Mouse (Mus musculus): ENCODE measurements around the gene Psmg4.
A peak's percentile ranks its signal among the peaks of the same experiment; 100 is the strongest.

Psmg4 gene

DNA sequence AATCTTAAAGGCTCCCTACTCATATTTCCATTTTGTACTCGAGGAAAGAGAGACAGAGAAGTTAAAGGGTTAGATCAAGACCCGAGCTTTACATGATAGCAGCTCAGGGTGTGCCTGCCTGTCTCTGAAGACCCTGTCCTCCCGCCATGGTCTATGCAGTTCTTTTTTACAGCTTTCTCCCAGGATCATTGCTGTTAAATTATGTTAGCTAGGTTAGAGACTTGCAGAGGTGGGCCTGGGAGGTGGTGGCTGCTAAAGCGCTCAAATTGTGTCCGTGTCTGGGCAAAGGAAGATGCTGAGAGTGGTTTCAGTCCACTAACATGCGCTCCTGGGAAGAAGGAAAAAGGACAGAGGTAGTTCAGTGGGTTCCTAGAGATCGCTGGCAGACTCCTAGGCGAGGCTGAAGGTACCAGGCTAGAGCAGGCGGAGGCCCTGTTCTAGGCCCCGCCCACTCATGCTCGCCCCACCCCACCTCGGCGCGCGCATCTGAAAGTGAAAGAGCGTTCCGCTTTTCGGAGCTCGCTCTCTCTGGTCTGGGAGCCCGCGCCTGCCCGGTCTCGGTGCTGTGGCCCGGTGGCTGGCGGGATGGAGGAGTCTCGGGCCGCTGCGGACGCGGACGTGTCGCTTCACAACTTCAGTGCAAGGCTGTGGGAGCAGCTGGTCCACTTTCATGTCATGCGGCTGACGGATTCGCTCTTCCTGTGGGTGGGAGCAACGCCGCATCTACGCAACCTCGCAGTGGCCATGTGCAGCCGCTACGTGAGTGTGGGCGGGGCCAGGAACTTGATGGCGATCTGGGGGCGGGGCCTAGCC lies at the start of gene Psmg4:
Gene Psmg4, plus strand, starts transcription at position 474 of the 813 bp plus-strand sequence.
- DNase-seq (ENCODE audit: low spot score in 2 of 2): peak; percentile 96 to 98

DNA sequence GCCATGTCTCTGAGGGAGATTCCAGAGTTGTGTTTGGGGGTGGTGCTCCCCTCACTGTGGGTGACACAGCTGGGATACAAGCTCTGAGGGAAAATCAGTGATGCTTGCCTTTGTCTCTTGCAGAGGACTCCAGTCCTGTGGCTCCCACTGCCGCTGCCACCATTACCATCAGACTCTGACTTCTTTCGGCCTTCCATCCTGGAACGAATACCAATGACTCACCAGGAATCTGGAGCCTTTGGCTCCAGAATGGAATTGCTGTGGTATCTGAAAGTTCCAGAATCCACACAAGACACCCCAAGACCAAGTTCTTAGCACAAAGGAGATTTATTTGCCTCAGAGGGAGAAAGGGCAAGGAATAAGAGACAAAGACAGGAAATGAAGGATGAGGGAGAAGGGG lies 49.7 kb upstream of the Psmg4 start:
- DNase-seq (ENCODE audit: low spot score in 2 of 2): no peak

DNA sequence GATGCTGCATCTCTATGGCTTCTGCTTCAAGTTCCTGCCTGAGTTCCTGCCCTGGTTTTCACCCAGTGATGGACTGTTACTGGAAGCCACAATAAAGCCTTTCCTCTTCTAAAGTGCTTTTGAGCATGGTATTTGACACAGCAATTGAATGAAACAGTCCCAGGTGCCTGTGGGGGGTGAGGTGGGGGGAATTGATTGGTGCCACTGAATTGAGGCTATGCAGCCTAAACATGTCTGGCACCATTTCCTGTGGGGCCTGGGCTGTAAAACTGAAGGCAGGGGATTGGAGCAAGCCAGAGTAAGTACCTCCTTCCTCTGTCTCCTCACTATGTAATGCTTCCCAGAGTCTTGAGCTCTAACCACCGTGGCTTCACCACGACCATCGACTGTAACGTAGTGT lies 48.1 kb upstream of the Psmg4 start:
- no peak for DNase-seq (ENCODE audit: low spot score in 2 of 2)

DNA sequence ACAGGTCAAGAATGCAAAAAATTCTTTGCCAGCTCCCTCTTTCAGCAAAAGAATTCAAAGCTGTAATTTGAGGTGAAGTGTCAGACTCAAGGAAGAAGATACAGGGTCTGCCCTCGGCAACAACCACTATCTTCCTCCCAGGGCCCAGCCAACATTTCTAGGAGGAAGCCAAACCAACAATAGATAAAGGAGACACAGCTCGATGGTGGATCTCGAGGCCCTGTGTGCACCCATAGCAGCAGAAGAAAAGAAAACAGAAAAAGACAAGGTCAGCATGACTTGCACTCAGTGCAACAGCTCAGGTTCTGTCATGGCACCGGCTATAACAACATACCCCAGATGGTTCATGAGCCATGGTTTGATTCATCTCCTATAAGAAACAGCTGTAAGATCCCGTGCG lies 46.3 kb upstream of the Psmg4 start:
- no peak for DNase-seq (ENCODE audit: low spot score in 2 of 2)

DNA sequence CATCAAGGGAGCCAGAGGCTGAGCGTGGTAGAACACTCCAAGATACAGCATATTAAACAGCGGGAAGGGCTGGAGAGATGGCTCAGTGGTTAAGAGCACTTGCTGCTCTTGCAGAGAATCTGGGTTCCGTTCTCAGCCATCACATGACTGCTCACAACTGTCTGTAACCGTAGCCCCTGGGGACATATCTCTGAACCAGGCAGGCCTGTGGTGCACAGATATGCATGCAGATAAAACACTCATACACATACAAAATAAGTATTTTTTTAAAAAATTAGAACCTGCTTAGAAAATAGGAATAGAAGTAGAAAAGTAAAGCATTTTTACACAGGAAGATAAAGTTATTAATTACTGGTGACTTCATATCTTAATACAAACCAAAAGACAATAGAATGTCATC lies 43.9 kb upstream of the Psmg4 start:
- DNase-seq (ENCODE audit: low spot score in 2 of 2): peak in 1 of 2 experiments; percentile 48

DNA sequence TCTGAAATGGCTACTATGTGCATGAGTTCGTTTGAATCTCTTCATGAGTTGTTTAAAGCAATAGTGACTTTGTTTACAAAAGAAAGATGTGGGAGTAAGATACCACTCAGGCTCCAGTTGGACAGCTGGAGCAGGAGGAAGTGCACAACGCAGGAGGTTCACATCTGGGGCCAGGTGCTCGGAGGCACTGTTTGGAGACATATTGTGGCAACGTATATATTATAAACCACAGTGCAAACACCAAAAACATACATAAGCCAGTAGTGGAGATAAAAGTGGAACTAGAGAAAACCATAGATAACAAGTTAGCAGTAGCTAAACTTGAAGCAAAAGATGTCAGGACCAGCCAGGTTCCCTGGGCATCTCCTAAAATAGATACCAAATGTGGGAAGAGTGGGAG lies 43.4 kb upstream of the Psmg4 start:
- DNase-seq (ENCODE audit: low spot score in 2 of 2): no peak

DNA sequence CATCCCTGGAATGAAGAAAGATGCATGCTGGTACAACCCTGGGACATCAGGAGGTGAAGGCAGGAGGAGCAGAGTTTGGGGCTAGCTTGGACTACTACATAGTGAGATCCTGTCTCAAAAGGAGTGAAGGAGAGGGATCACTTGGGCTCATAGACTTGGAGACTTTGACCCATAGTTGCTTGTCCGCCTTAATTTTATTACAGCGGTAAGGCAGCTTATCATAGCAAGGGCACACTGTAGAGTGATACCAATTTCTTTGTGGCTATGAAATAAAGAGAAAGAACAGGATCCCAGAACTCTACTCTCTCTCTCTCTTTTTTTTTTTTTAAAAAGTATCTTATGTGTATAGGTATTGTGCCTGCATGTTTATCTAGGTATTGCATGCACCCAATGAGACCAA lies 42.2 kb upstream of the Psmg4 start:
- DNase-seq (ENCODE audit: low spot score in 2 of 2): no peak

DNA sequence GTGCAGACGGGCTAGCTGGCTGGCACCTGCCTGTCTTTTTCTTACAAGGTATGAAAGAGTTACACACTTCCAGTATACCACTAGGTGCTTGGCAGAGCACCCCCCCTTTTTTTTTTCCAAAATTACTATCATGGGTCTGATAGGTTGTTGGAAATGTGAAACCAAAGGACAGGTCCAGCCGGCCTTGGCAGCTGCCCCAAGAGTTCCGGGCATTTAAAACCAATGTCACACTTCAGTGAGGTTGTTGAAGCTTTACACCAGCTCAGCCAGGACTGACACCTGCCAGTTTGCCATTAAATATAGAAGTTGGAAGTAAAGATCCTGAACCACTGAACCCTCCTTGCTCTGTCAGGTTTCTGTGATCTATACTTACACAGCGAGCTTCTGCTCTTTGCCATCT lies 37.1 kb upstream of the Psmg4 start:
- no peak for DNase-seq (ENCODE audit: low spot score in 2 of 2)

DNA sequence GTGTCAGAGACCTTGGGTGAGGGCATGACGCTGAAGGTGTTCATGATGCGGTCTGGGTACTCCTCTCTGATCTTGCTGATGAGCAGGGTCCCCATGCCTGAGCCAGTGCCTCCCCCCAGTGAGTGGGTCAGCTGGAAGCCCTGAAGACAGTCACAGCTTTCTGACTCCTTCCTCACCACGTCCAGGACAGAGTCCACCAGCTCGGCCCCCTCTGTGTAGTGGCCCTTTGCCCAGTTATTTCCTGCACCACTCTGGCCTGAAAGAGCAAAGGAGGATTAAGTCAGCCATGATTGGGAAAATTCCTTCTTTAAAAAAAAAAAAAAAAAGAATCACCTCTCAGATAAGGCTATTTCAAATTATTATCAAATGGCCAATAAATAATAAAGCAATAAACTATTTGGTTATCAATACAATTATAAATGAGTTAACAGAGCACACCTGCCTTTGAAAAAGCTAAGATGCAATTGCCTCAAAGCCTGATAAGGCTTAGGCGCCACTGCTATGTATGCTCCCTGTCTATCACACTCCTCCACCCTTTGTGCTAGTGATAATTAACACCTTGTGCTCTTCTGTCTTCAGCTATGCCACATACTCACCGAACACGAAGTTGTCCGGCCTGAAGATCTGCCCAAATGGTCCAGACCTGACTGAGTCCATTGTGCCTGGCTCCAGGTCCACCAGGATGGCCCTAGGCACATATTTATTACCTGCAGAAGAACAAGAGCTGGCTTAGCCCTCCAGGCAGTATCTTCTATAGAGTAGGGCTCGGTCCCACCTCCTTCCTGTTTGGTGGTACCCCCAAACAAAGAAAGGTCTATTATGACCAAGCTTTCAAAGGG lies 34.3 kb upstream of the Psmg4 start:
- DNase-seq (ENCODE audit: low spot score in 2 of 2): no peak

DNA sequence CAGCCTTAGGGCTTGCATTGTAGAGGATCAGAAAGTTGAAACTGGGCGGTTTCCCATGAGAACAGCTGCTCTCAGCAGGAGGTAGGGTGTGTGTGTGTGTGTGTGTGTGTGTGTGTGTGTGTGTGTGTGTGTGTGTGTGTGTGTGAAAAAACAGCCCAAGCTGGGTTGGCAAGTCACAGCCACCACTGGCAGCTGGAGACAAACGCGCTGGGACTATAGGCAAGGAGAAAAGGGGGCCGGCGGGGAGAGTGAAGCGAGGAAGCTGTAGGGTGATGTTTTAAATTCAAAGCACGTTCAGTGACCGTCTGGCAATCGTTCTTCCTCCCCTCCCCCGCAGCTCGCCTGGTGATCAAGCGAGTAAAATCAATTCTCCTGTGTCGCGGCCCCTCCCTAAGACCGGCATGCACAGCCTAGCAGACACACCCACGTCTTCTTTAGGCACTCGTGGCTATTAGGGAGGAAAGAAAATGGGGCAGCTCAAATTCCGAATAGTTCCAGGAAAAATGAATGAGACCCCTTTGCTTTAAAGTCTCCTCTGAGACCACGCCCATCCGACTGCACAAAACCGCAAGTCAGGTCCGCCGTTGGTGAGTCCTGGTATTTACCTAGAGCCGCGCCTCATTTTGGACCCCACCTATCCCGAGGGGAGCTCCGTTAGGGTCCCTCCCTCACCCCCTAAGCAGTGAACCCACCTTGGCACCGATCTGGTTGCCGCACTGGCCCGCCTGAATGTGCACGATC lies 33.1 kb upstream of the Psmg4 start:
- DNase-seq (ENCODE audit: low spot score in 2 of 2): peak; percentile 18 to 53

DNA sequence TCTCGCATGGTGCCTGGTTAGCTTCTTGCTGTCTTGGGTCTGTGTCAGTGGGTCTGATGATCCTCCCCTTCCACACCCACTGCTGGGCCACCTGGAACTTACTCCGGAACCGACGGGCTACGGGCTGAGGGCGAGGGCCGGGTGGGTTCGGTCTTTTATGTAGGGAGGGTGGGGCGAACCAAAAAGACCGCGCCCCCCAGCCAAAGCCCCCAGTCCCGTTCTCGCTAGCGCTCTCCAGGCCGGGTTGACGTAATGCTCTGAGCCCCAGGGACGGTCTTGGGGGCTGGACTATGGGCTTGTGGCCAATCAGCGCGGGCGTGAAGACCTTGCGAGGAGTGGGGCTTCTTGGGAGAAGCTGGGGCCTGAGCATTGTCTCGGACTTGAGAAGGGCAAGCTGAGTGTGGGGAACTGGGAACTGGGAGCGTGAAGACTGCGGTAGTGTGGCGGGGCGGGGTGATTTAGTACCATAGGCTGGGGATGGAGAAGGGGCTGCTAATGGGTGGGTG lies 32.5 kb upstream of the Psmg4 start, which contains the start of gene Tubb2b:
Gene Tubb2b, minus strand, starts transcription at position 241 of the 506 bp plus-strand sequence.
- peak in 1 of 2 experiments; percentile 54 for DNase-seq (ENCODE audit: low spot score in 2 of 2)

DNA sequence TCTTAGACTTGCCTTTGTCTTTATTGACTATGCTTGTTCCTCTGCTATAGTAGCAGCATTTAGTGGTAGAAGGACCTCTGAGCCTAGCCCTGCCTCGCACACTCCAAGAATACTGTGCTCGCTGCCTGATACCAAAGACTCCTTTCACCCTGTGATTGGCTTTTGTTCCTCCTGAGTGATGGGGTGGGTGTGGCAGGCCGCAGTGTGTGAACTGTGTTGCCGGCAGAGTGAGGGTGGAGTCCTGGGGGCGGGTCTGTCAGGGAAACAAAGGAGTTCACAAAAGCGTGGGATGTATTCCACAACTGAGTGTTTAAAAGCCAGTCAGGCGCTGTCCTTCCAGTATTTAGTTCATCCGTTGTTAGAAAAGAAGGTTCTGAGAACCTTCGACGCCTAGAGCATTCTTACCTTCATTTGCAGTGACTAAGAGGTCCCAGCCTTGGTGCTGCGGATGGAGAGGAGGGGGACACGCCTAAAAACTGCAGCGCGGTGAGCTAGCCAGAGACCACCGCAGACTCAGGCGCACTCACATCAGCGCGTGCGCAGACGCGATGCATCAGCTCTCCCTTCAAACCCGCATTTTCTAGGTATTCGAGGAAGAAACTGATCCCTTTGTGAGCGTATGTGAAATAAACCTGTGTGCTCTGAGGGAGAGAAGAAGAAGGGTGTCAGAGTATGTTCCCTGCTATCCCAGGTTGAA lies 31.6 kb upstream of the Psmg4 start:
- peak in 1 of 2 experiments; percentile 41 for DNase-seq (ENCODE audit: low spot score in 2 of 2)

DNA sequence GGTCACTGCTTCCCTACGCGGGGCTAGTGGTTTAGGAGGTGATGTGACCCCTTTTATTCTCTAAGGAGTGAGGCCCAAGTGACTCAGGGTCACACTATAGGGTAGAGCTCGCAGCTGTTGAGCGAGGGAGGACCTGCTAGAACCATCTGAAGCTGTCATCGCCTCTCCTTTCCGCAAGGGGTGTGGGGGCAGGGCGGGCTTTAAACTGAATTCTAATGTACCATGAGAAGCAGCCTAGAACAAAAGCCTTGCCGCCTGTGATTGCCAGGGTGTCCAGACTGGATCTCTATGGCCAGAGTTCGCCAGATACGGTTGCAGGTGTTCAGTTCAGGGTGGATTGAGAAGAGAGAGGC lies 31.1 kb upstream of the Psmg4 start:
- peak in 1 of 2 experiments; percentile 75 for DNase-seq (ENCODE audit: low spot score in 2 of 2)

DNA sequence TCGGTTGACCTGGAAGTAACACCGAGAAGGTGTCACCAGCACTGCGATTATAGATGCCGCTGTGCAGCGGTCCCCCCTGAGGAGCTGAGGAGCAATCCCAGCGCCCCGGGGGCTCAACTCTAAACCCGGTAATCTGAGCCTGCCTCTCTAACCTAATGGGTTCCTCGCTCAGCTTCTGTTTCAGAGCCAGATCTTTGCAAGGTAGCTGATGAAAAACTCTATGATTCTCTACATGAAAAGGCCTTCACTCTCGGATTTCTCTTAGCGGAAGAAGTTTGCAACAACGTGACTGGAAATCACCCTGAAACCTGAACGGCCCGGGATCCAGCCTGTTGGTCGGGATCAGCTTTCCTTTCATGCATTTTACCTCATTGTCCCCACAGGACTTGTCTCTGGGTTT lies 30.5 kb upstream of the Psmg4 start:
- no peak for DNase-seq (ENCODE audit: low spot score in 2 of 2)

DNA sequence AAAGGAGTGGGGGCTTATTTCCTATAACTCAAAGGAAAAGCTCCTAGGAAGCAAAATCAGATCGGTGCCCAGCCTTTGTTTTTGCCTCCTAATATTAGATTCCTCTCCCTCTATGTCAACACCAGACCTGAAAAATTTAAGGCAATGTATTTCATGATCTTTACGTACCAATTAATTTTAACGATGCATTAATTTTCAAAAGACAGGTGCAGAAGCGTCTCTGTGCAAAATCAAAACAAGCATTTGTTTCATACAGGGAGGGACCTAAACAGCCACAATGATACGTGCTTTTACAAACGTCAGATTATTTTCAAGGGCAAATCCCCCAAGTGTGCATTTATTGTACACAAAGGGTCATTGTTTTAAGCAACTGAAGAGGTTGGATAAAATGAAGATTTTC lies 29.9 kb upstream of the Psmg4 start:
- DNase-seq (ENCODE audit: low spot score in 2 of 2): no peak

DNA sequence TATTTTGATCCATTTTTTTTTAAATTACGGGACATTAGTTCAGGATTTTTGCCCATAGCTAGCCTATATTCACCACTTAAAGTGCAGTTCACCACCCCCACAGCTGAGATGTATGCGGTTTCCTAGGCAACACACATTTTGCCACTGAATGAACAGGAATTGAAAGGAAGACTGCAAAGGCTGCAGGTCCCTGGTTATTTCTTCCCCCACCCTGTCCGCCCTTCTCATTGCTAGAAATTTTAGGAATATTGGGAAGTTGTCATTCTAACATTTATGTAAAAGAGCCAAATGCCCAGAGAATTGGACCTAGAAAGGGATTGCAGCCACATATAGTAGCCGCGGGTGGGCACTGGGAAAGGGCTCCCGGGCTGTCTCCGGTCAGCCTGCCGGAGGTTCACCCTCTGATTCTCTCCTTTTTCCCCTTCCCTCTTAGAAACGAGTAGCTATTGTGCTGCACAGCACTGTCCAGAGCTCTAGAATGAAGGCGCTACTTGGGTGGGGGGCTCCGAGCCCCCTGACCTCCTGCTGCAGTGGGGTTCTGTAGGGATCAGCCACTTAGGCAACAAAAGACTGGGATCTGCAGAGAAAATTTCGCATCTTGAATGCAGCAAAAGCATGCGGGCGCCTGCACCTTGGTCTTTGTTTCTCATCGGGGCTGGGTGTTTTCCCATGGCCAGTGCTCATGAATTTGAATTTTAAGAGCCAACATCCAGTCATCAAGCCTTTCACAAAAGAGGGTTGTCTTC lies 29.3 kb upstream of the Psmg4 start:
- DNase-seq (ENCODE audit: low spot score in 2 of 2): no peak

DNA sequence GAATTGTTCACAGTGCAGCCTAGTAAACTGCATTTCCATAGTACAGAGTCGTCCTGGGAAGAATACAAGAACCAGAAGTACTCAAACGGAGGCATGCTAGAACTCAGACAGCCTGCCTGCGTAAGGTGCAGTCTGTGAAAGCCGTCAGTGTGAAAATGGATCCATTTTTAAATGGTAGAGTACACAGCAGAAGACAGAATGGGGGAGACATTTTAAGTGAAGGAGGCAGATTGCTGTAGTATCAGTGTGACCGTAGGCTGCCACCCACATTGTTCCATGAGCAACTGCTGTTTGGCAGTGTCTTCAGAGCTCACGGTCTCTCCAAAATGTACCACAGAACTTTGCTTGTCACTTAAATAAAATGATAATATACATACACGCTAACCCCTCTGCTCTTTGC lies 28.5 kb upstream of the Psmg4 start:
- no peak for DNase-seq (ENCODE audit: low spot score in 2 of 2)

DNA sequence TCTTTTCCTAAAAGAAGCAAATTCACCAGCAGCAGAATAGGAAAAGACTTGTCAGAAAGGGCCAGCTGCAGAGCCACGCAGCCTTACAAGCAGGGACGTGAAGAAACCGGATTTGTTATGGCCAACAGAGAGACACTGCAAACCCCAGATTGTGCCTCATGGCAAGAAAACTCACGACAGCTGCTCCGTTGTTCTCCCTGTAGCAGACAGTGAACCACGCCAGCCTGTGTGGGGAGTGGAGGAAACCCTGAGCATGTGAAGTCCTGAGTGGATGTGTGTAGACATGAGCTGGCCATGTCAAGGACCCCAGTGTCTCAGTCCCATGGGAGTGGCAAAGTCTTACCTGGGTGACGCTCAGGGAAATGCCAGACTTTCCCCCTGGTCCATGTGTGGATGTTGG lies 26.2 kb upstream of the Psmg4 start:
- no peak for DNase-seq (ENCODE audit: low spot score in 2 of 2)

DNA sequence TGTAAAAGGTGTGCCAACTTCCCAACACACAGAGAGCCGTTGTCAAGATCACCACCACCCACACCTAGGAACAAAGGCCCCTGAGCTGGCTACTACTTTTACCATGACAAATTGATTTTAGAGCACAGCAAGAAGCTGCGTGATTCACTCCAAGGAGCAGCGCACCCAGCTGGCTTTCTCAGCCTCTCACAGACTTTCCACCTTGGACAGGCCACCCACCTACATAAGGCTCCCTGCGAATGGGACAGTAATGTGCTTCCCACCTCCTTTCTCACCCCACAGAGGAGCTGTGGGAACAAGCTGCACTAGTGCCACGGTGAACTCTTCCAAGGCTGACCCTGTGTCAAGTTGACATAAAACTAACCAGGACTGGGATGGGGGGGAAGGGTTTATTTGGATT lies 19.4 kb upstream of the Psmg4 start:
- no peak for DNase-seq (ENCODE audit: low spot score in 2 of 2)

DNA sequence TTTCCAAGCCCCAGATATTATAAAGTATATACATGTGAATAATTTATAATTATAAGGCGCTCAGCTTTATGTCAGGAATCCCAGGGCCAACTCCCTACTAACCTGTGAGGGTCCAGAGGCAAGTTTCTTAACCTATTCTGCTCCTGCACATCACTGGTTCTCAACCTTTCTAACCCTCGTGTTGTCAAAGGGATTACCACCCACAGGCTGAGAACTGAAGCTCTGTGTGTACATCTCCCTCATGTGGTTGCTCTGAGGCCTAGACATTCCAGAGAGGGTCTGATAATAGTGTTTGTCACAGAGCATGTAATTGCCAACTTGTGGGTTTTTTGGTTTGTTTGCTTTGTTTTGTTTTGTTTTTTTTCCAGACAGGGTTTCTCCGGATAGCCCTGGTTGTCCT lies 15.8 kb upstream of the Psmg4 start:
- DNase-seq (ENCODE audit: low spot score in 2 of 2): no peak

DNA sequence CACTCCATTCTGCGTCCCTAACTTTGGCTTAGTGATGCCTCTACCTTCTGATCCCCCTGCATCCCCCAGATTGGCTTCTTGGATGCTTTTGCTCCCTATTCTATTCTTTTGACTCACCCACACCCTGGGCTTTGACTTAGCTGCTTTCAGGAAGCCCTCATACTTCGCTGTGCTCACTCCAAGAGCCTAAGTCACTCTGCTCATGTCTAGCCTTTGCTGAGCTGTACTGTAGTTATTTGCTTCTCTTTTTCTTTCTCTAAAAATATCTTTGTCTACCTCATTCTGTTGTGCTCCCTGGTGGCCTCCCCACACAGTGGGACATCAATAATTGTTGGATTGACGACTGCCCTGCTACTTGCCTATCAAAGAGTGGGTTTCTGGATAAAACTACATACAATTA lies 14.6 kb upstream of the Psmg4 start:
- no peak for DNase-seq (ENCODE audit: low spot score in 2 of 2)

All from spleen, postnatal 10 days (tissue).